Mouse (Mus musculus) forebrain, postnatal 0 days (tissue): Measurements from ENCODE around the gene Hspa5. TPM values are rescaled to one million over a fixed set of nuclear protein-coding genes. Genes with fewer than 3 reads are reported as not detected.

Source experiments
- ATAC-seq: fragments of 200-750 bp; cut with Nextera tagmentation; 2 replicates; pipeline ENCODE4 v1.8.0; 2017; ENCODE audit warnings: mild to moderate bottlenecking, moderate library complexity
- DNase-seq: peaks from one replicate; pipeline ENCODE4 v3.0.0-alpha.2; 2015
- H3K27ac ChIP-seq: fragments of 300-500 bp; sonication (generic); 2 replicates; pipeline ENCODE4 v1.5.1; 2014; ENCODE audit warnings: low read depth, mild to moderate bottlenecking, antibody characterized with exemption, low read length, moderate library complexity, mixed read lengths
- H3K27me3 ChIP-seq: fragments of 300-500 bp; sonication (generic); 2 replicates; pipeline ENCODE4 v1.6.1; 2014; ENCODE audit warnings: mild to moderate bottlenecking, low read length, mixed read lengths; ENCODE audit not compliant: insufficient read depth
- H3K36me3 ChIP-seq: fragments of 300-500 bp; sonication (generic); 2 replicates; pipeline ENCODE4 v1.6.1; 2014; ENCODE audit warnings: mild to moderate bottlenecking, moderate library complexity; ENCODE audit not compliant: insufficient read depth
- H3K4me1 ChIP-seq: fragments of 300-500 bp; sonication (generic); 2 replicates; pipeline ENCODE4 v1.6.1; 2014; ENCODE audit warnings: antibody characterized with exemption; ENCODE audit not compliant: insufficient read depth
- H3K4me2 ChIP-seq: fragments of 300-500 bp; sonication (generic); 2 replicates; pipeline ENCODE4 v1.6.1; 2014; ENCODE audit warnings: low read depth, mild to moderate bottlenecking, moderate library complexity
- H3K4me3 ChIP-seq: fragments of 300-500 bp; sonication (generic); 2 replicates; pipeline ENCODE4 v1.5.1; 2014; ENCODE audit warnings: low read depth, low read length, mixed read lengths
- H3K9ac ChIP-seq: fragments of 300-500 bp; sonication (generic); 2 replicates; pipeline ENCODE4 v1.6.1; 2014; ENCODE audit warnings: mild to moderate bottlenecking
- H3K9me3 ChIP-seq: fragments of 300-500 bp; sonication (generic); 2 replicates; pipeline ENCODE4 v1.6.1; 2016; ENCODE audit warnings: low read length
- CTCF ChIP-seq: sonication (generic); IDR thresholded peaks from 2 replicates; pipeline ENCODE4 v1.5.1; 2016; ENCODE audit warnings: antibody characterized with exemption, control low read depth, low read depth
- WGBS: fragments of 180-500 bp; shearing (Covaris S2); extraction: QIAGEN DNeasy Blood & Tissue Kit; methylation state at CpG from one replicate; pipeline ENCODE4 v1.1.7; 2014; 5-methylcytosine and 5-hydroxymethylcytosine counted together
- polyA plus RNA-seq: library from polyadenylated mRNA; unstranded; fragments of >200 nt; fragmentation: Nextera tagmentation; extraction: Ambion mirVana; gene quantifications from 2 replicates; pipeline ENCODE4 v1.2.1, GENCODE M21; 2015
- total RNA-seq: library from RNA; depleted of rRNA; stranded (reverse); fragments of >200 nt; gene quantifications from 2 replicates; pipeline ENCODE4 v1.2.3, GENCODE M21; 2014

Gene Hspa5
- total and polyA plus RNA-seq, 2 experiments from 2014 or later = 243 to 292 TPM

DNA sequence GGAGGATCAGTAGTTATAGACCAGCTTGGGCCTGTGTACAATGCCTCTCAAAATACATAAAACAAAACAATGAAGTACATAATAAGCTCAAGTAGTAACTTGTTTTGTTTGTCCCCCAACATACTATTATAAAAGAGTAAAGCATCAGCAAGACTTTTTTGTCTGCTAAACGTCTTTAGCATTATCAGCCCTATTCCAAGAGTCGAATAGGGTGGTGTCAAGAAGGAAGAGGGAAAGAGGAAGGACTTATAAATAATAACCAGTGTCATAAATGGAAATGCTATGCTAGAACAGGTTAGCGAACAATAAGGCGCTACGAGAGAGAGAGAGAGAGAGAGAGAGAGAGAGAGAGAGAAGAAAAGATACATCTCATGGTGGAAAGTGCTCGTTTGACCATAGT is 819 bp upstream of the Hspa5 start:
- no peaks in the 10 kb centered on the region for H3K9me3 ChIP-seq
- no peak for DNase-seq
- H3K36me3 ChIP-seq = peaks cover 25% of the 10 kb centered on the region
- H3K4me1 ChIP-seq = peaks cover 16% of the 10 kb centered on the region
- no peaks in the 10 kb centered on the region for H3K27me3 ChIP-seq
- H3K4me2 ChIP-seq = peak overlapping the region; percentile 61
- H3K4me3 ChIP-seq = peak overlapping the region; percentile 93
- no peak for ATAC-seq
- 4% methylated on average over 6 of the region's 6 CpGs for WGBS
- peak overlapping the region; percentile 86 for H3K9ac ChIP-seq
- TF ChIP-seq CTCF = no peak
- H3K27ac ChIP-seq = peak overlapping the region; percentile 91

DNA sequence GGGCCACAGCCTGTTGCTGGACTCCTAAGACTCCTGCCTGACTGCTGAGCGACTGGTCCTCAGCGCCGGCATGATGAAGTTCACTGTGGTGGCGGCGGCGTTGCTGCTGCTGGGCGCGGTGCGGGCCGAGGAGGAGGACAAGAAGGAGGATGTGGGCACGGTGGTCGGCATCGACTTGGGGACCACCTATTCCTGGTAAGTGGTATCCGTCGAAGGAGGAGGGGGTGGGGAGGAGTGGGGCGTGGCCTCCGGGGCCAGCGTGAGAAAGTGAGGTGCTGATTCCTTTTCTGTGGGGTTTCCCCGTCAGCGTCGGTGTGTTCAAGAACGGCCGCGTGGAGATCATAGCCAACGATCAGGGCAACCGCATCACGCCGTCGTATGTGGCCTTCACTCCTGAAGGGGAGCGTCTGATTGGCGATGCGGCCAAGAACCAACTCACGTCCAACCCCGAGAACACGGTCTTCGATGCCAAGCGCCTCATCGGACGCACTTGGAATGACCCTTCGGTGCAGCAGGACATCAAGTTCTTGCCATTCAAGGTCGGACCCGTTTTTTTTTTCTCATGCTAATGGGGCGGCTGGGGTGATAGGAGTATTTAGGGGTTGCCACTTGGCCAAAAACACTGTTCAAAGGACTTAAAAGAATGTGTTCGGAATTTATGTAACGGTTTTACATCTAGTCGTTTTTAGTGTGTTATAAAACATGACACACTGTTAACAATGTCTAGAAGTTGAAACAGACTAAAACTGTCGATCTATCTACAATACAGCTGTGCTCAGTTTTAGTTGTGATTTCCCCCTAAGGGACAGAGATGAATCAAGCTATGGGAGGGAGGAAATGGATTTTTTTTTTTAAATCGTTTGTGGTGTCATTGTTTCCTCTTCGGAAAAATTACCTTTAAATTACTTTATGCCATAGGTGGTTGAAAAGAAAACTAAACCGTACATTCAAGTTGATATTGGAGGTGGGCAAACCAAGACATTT is 774 bp downstream of the Hspa5 start:
- no peak for DNase-seq
- WGBS = 4% methylated on average over 50 of the region's 50 CpGs

DNA sequence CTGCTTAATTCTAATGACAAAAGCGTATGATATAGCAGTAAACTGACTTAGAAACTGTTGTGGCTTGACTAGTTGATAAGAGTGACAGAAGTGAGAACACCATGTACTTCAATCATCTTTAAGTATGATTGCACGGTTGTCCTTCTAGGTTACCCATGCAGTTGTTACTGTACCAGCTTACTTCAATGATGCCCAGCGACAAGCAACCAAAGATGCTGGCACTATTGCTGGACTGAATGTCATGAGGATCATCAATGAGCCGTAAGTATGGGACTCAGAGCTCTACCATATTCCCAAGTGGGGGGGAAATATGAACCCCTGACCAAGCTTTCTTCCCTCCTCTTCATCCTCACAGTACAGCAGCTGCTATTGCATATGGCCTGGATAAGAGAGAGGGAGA is 1.9 kb downstream of the Hspa5 start:
- Histone ChIP-seq H3K27me3 (no peaks in the 10 kb centered on the region), H3K4me1 (peaks cover 24% of the 10 kb centered on the region), H3K4me3 (0 out of 2 replicates have a peak overlapping the region, but pooled peaks have one; percentile 93), H3K36me3 (peaks cover 45% of the 10 kb centered on the region), H3K4me2 (peak overlapping the region; percentile 71), H3K27ac (no peak overlapping the region), H3K9ac (no peak overlapping the region), H3K9me3 (no peaks in the 10 kb centered on the region)
- no peak for DNase-seq
- no peak for TF ChIP-seq CTCF
- ATAC-seq = no peak
- WGBS = 90% methylated on average over 4 of the region's 4 CpGs

More for the DNA sequence above, 774 bp downstream of the Hspa5 start:
- H3K9ac ChIP-seq = peak overlapping the region; percentile 98
- no peaks in the 10 kb centered on the region for H3K27me3 ChIP-seq
- peak overlapping the region; percentile 71 for H3K4me2 ChIP-seq
- H3K9me3 ChIP-seq = no peaks in the 10 kb centered on the region
- peak overlapping the region; percentile 91 for H3K27ac ChIP-seq
- TF ChIP-seq CTCF = no peak
- H3K4me3 ChIP-seq = peak overlapping the region; percentile 93
- H3K4me1 ChIP-seq = peaks cover 24% of the 10 kb centered on the region
- peaks cover 38% of the 10 kb centered on the region for H3K36me3 ChIP-seq
- ATAC-seq = peak; percentile 12

DNA sequence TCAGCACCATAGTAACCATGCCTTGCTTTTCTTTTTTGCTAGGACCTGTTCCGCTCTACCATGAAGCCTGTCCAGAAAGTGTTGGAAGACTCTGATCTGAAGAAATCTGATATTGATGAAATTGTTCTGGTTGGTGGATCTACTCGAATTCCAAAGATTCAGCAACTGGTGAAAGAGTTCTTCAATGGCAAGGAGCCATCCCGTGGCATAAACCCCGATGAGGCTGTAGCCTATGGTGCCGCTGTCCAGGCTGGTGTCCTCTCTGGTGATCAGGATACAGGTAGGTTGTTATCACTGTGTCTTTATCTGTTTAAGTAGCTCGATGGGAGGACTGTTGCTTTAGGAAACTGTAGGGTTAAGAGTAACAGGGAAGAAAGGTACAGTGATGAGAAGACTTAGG is 2.7 kb downstream of the Hspa5 start:
- 89% methylated on average over 6 of the region's 6 CpGs for WGBS
- DNase-seq (no peak), ATAC-seq (no peak)
- H3K27me3 ChIP-seq = no peaks in the 10 kb centered on the region
- H3K4me3 ChIP-seq = no peak overlapping the region
- H3K36me3 ChIP-seq = peaks cover 52% of the 10 kb centered on the region
- 0 out of 2 replicates have a peak overlapping the region, but pooled peaks have one; percentile 3 for H3K4me2 ChIP-seq
- H3K27ac ChIP-seq = no peak overlapping the region
- no peak for TF ChIP-seq CTCF
- no peak overlapping the region for H3K9ac ChIP-seq
- no peaks in the 10 kb centered on the region for H3K9me3 ChIP-seq
- peaks cover 24% of the 10 kb centered on the region for H3K4me1 ChIP-seq

DNA sequence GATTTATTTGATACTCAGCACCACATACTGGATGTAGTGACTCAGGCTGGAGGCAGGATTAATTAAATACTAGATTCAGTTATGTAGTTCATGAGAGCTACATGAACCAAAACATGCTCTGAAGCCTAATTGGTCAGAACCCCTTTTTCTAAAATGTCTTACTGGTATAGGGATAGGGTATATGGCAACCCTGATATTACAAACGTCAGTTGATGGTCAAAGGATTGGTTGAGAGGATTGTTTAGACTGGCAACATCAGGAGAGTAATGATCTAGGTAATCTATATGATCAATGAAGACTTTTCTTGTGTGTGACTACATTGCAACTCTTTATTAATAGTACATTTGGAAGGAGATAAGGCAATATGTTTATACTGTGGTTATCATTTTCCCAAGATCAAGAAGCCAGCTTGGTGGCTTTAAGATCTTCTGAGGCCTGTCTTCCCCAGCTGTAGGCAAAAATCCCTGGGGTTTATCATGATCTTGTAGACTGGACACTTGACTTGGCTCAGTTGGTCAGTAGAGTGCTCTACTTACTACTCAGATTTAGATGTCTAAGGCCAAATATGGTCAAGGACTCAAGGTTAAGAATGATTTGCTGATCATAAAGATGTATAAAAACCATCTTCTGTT is 5.6 kb downstream of the Hspa5 start:
- H3K9me3 ChIP-seq = no peaks in the 10 kb centered on the region
- no peak overlapping the region for H3K4me3 ChIP-seq
- peaks cover 24% of the 10 kb centered on the region for H3K4me1 ChIP-seq
- ATAC-seq = no peak
- H3K9ac ChIP-seq = no peak overlapping the region
- no peak overlapping the region for H3K4me2 ChIP-seq
- peaks cover 67% of the 10 kb centered on the region for H3K36me3 ChIP-seq
- H3K27ac ChIP-seq = no peak overlapping the region
- 51% methylated on average over 1 of the region's 1 CpGs for WGBS
- no peaks in the 10 kb centered on the region for H3K27me3 ChIP-seq
- no peak for DNase-seq
- no peak for TF ChIP-seq CTCF

DNA sequence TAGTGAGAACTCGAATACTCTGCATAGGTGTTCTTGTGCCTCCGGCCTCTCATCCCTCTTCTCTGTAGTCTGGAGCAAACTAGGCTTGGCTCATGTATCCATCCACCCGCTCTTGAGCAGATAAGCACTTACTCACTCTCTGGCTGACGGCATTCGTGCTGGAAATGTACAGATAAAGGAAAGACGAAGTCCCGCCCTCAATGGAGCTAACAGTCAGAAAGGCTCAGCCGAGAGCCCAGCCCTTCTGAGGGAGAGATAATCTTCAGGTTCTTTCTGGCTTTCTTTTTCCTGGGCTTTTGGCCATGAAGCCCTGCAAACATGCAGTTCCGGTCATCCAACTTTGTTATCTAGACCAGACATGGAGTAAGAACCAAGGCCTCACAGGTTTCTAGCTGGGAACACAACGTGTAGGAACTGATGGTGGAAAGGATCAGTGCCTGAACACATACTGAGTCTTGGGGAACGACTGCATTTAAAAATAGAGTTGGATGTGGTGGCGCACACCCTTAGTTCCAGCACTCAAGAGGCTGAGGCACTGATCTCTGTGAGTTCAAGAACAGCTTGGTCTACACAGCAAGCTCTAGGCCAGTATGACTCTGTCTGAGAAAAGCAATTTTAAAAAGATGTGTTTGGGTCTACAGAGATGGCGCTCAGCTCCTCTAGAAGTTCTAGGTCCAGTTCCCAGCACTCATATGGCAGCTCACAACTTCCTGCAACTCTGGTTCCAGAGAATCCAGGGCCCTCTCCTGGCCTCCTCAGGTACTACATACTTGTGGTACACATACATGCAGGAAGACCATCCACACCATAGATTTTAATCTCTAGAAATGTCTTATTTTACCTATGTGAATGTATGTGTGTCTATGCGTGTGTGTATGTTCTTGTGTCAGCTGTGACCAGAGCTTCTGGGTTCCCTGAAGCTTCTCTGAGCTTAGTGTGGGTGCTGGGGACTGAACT is 11.6 kb downstream of the Hspa5 start:
- no peak overlapping the region for H3K27ac ChIP-seq
- no peak overlapping the region for H3K9ac ChIP-seq
- H3K36me3 ChIP-seq = peaks cover 52% of the 10 kb centered on the region
- no peaks in the 10 kb centered on the region for H3K9me3 ChIP-seq
- H3K27me3 ChIP-seq = no peaks in the 10 kb centered on the region
- no peak overlapping the region for H3K4me2 ChIP-seq
- 92% methylated on average over 14 of the region's 14 CpGs for WGBS
- H3K4me1 ChIP-seq = no peaks in the 10 kb centered on the region
- H3K4me3 ChIP-seq = no peak overlapping the region
- no peak for DNase-seq
- no peak for TF ChIP-seq CTCF
- ATAC-seq = no peak
